Mouse (Mus musculus): ENCODE data around the gene Ahnak. TPM values are rescaled to one million over a fixed set of nuclear protein-coding genes. Genes with fewer than 3 reads are reported as not detected.

Gene Ahnak
- total and polyA plus RNA-seq, 3 experiments: 1.2 to 2.2 TPM; not detected in 1

DNA sequence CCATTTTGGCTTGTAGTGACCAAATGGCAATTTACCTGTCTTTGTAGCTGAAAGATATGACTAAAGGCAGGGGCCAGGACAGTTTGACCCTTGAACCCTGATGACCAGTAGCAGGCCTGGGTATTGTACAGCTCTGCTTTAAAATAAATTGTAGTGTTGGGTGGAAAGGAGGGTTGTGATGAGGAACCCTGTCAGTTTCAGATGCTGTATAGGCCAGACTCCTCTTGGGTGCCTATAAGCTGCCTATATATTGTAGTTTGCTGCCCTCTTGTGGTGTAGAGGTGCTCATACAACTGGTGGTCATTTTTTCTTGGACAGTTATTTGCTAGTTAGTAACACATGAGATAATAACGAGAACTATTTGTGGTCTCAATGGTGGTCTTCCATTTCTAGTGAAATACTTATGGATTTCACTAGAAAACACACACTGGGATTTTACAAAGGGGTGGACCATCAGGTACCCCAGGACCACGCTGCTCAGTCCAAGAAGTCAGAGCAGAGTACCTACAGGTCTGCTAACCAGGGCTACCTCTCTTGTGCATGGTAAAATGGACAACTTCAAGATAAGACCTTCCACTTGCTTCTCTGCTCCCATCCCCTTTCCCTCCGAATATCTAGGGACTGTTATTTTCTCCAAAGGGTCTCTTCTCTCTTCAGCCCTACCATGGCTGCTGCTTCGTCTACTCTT lies 121.2 kb downstream of the Ahnak start:
- Histone ChIP-seq H3K9me3 (replicated peaks; ENCODE audit: insufficient read depth, low read length) (no peaks in the 10 kb centered on the region), H3K27ac (ENCODE audit: control insufficient read depth, low read depth, low read length) (no peak overlapping the region), H3K4me3 (ENCODE audit: control insufficient read depth in 1 of 2, insufficient read depth in 1 of 2, low read depth in 2 of 2, low read length in 2 of 2) (no peak overlapping the region), H3K9ac (ENCODE audit: control insufficient read depth, low read depth, low read length, poor library complexity, severe bottlenecking) (no peak overlapping the region), H3K4me1 (ENCODE audit: control insufficient read depth in 1 of 2, insufficient read depth in 2 of 2, low read length in 2 of 2) (peaks cover 0 to 4% of the 10 kb centered on the region in 2 experiments; a peak in 1 of 4 replicates), H3K36me3 (ENCODE audit: control insufficient read depth in 1 of 2, insufficient read depth in 2 of 2, low read length in 2 of 2) (peaks cover 0 to 2% of the 10 kb centered on the region in 2 experiments; a peak in 2 of 4 replicates), H3K27me3 (ENCODE audit: control insufficient read depth in 1 of 2, insufficient read depth in 2 of 2, low read length in 2 of 2) (no peaks in the 10 kb centered on the region), H3K79me2 (ENCODE audit: control insufficient read depth, insufficient read depth, low read length, poor library complexity) (no peaks in the 10 kb centered on the region)
- no peak for TF ChIP-seq MAX (IDR thresholded peaks at IDR 0.05; ENCODE audit: low read length)
- TF ChIP-seq TBP (IDR thresholded peaks at IDR 0.05; ENCODE audit: low read depth, low read length): 0 out of 2 replicates have a peak, but pooled peaks have one; percentile 35
- peak; percentile 98 for TF ChIP-seq ZC3H11A (IDR thresholded peaks at IDR 0.05; ENCODE audit: low read depth, low read length)
- TF ChIP-seq SMC3 (IDR thresholded peaks at IDR 0.05; ENCODE audit: low read depth, low read length): peak; percentile 98
- TF ChIP-seq SIN3A (IDR thresholded peaks at IDR 0.05; ENCODE audit: low read length): peak; percentile 69
- no peak for TF ChIP-seq POLR2A (IDR thresholded peaks at IDR 0.05; ENCODE audit: control insufficient read depth in 1 of 2, insufficient read depth in 1 of 2, low read depth in 1 of 2, low read length in 2 of 2, poor library complexity in 1 of 2)
- TF ChIP-seq MEF2A (IDR thresholded peaks at IDR 0.05; ENCODE audit: extremely low read depth, insufficient replicate concordance, low read depth, low read length, poor library complexity, severe bottlenecking): no peak
- TF ChIP-seq POLR2AphosphoS2 (IDR thresholded peaks at IDR 0.05; ENCODE audit: low read length): no peak
- no peak for TF ChIP-seq CHD2 (IDR thresholded peaks at IDR 0.05; ENCODE audit: low read length)
- peak; percentile 63; the same call in 1 of the 2 replicates for TF ChIP-seq MYC (IDR thresholded peaks at IDR 0.05; ENCODE audit: low read depth, low read length)
- TF ChIP-seq ZMIZ1 (IDR thresholded peaks at IDR 0.05; ENCODE audit: low read depth, low read length): no peak
- TF ChIP-seq CTCF (IDR thresholded peaks at IDR 0.05 in 2 of 3, conservative IDR thresholded peaks at IDR 0.05 in 1 of 3; ENCODE audit: control insufficient read depth in 1 of 3, insufficient read depth in 1 of 3, low read depth in 2 of 3, low read length in 3 of 3, poor library complexity in 1 of 3, severe bottlenecking in 1 of 3): peak; percentile 57 to 98 (median 76)
- DNase-seq (ENCODE audit: low read depth, low spot score): peak; percentile 85

DNA sequence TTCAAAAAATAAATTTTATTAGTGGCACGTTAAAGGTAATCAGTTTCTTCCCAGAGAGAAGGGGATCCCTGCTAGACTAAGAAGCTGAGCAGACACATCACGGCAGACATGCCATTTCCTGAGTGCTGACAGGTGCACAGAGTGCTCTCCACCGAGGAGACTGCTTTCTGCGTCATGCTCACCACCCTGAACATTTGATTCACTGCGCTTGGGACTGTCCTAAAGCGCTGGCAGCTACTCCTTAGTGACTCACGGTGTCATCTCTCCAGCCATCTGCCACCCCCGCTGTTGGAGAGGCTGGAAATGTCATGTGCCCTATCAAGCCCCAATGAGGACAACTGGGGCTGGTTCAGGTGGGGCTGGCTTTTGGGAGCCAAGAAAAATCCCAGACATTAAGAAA lies 123.0 kb downstream of the Ahnak start:
- Histone ChIP-seq H3K27ac (ENCODE audit: control insufficient read depth, low read depth, low read length) (no peak overlapping the region), H3K36me3 (ENCODE audit: control insufficient read depth in 1 of 2, insufficient read depth in 2 of 2, low read length in 2 of 2) (peaks cover 0 to 2% of the 10 kb centered on the region in 2 experiments; a peak in 3 of 4 replicates), H3K9me3 (replicated peaks; ENCODE audit: insufficient read depth, low read length) (no peaks in the 10 kb centered on the region), H3K79me2 (ENCODE audit: control insufficient read depth, insufficient read depth, low read length, poor library complexity) (no peaks in the 10 kb centered on the region), H3K27me3 (ENCODE audit: control insufficient read depth in 1 of 2, insufficient read depth in 2 of 2, low read length in 2 of 2) (no peaks in the 10 kb centered on the region), H3K9ac (ENCODE audit: control insufficient read depth, low read depth, low read length, poor library complexity, severe bottlenecking) (no peak overlapping the region), H3K4me1 (ENCODE audit: control insufficient read depth in 1 of 2, insufficient read depth in 2 of 2, low read length in 2 of 2) (peaks cover 0 to 4% of the 10 kb centered on the region in 2 experiments; a peak in 1 of 4 replicates), H3K4me3 (ENCODE audit: control insufficient read depth in 1 of 2, insufficient read depth in 1 of 2, low read depth in 2 of 2, low read length in 2 of 2) (no peak overlapping the region)
- TF ChIP-seq MEF2A (IDR thresholded peaks at IDR 0.05; ENCODE audit: extremely low read depth, insufficient replicate concordance, low read depth, low read length, poor library complexity, severe bottlenecking) (no peak), SIN3A (IDR thresholded peaks at IDR 0.05; ENCODE audit: low read length) (no peak), GATA1 (IDR thresholded peaks at IDR 0.05; ENCODE audit: low read depth, low read length) (no peak), UBTF (IDR thresholded peaks at IDR 0.05; ENCODE audit: borderline replicate concordance, insufficient read depth, low read depth, low read length) (no peak), RCOR1 (IDR thresholded peaks at IDR 0.05; ENCODE audit: low read depth, low read length) (no peak), MAFK (IDR thresholded peaks at IDR 0.05; ENCODE audit: borderline replicate concordance, low read depth, low read length) (no peak), ETS1 (IDR thresholded peaks at IDR 0.05; ENCODE audit: low read depth, low read length) (no peak), POLR2A (IDR thresholded peaks at IDR 0.05; ENCODE audit: control insufficient read depth in 1 of 2, insufficient read depth in 1 of 2, low read depth in 1 of 2, low read length in 2 of 2, poor library complexity in 1 of 2) (no peak), NRF1 (IDR thresholded peaks at IDR 0.05; ENCODE audit: insufficient read depth, low read depth, low read length, poor library complexity, severe bottlenecking) (no peak), ZKSCAN1 (IDR thresholded peaks at IDR 0.05; ENCODE audit: low read depth, low read length) (no peak), CHD1 (IDR thresholded peaks at IDR 0.05; ENCODE audit: low read depth, low read length) (no peak), SMC3 (IDR thresholded peaks at IDR 0.05; ENCODE audit: low read depth, low read length) (no peak), TCF12 (IDR thresholded peaks at IDR 0.05; ENCODE audit: low read depth, low read length) (no peak), ZMIZ1 (IDR thresholded peaks at IDR 0.05; ENCODE audit: low read depth, low read length) (no peak)
- DNase-seq (ENCODE audit: low read depth, low spot score): no peak

Measured in MEL (cell line).